Mouse (Mus musculus) thymus, adult 2 months (tissue): Measurements from ENCODE around the gene Taok3.

Experiments used
- CTCF ChIP-seq: fragments of 200-500 bp; IDR thresholded peaks from 2 replicates; pipeline ENCODE4 v1.5.1; 2012; ENCODE audit warnings: mild to moderate bottlenecking, control low read depth, low read length, moderate library complexity, borderline replicate concordance; ENCODE audit not compliant: control insufficient read depth, poor library complexity, insufficient read depth; ENCODE audit errors: extremely low read depth
- POLR2A ChIP-seq: fragments of 200-500 bp; IDR thresholded peaks from 2 replicates; pipeline ENCODE4 v1.6.1; 2012; ENCODE audit warnings: mild to moderate bottlenecking, low read length, control low read depth, moderate library complexity; ENCODE audit not compliant: control insufficient read depth, poor library complexity, insufficient read depth; ENCODE audit errors: extremely low read depth

- no peak for TF ChIP-seq POLR2A
- no peak for TF ChIP-seq CTCF
Measured at GRCm38 (mm10) chr5:117271945-117272344, 152.0 kb downstream of the Taok3 start.
